Mouse (Mus musculus): ENCODE data around the gene Drd3.

Gene Drd3

GRCm38 (mm10) chr16:43801137-43801536, 47.3 kb downstream of the Drd3 start:
- DNase-seq (ENCODE audit: low read depth, low spot score), result no peak

- peak; percentile 88 for DNase-seq (ENCODE audit: low read depth, low spot score)
These were observed 48.0 kb downstream of the Drd3 start for GRCm38 (mm10) chr16:43801791-43802307.

GRCm38 (mm10) chr16:43802466-43802865, 48.6 kb downstream of the Drd3 start:
- DNase-seq (ENCODE audit: low read depth, low spot score), result peak; percentile 8

- DNase-seq (ENCODE audit: low read depth, low spot score), result no peak
These were observed 50.5 kb downstream of the Drd3 start for GRCm38 (mm10) chr16:43804364-43804763.

GRCm38 (mm10) chr16:43807048-43807447, 53.2 kb downstream of the Drd3 start:
- DNase-seq (ENCODE audit: low read depth, low spot score), result no peak

- no peak for DNase-seq (ENCODE audit: low read depth, low spot score)
These were observed 55.6 kb downstream of the Drd3 start for GRCm38 (mm10) chr16:43809429-43809828.

GRCm38 (mm10) chr16:43811402-43811801, 57.6 kb downstream of the Drd3 start:
- DNase-seq (ENCODE audit: low read depth, low spot score), result no peak

- DNase-seq (ENCODE audit: low read depth, low spot score), result no peak
These were observed 60.8 kb downstream of the Drd3 start for GRCm38 (mm10) chr16:43814644-43815043.

- DNase-seq (ENCODE audit: low read depth, low spot score), result no peak
These were observed 62.5 kb downstream of the Drd3 start for GRCm38 (mm10) chr16:43816321-43816720.

- DNase-seq (ENCODE audit: low read depth, low spot score), result no peak
These were observed 64.6 kb downstream of the Drd3 start for GRCm38 (mm10) chr16:43818404-43818803.

GRCm38 (mm10) chr16:43827492-43827891, 73.7 kb downstream of the Drd3 start:
- no peak for DNase-seq (ENCODE audit: low read depth, low spot score)

GRCm38 (mm10) chr16:43831957-43832356, 78.1 kb downstream of the Drd3 start:
- no peak for DNase-seq (ENCODE audit: low read depth, low spot score)

GRCm38 (mm10) chr16:43841236-43841635, 87.4 kb downstream of the Drd3 start:
- no peak for DNase-seq (ENCODE audit: low read depth, low spot score)

GRCm38 (mm10) chr16:43849839-43850238, 96.0 kb downstream of the Drd3 start:
- DNase-seq (ENCODE audit: low read depth, low spot score), result no peak

- DNase-seq (ENCODE audit: low read depth, low spot score), result no peak
These were observed 105.2 kb downstream of the Drd3 start for GRCm38 (mm10) chr16:43858941-43859476.

- no peak for DNase-seq (ENCODE audit: low read depth, low spot score)
These were observed 106.8 kb downstream of the Drd3 start for GRCm38 (mm10) chr16:43860624-43861023.

- DNase-seq (ENCODE audit: low read depth, low spot score), result no peak
These were observed 116.0 kb downstream of the Drd3 start for GRCm38 (mm10) chr16:43869805-43870204.

GRCm38 (mm10) chr16:43871419-43871818, 117.6 kb downstream of the Drd3 start:
- DNase-seq (ENCODE audit: low read depth, low spot score), result no peak

Measured in CD4-positive, CD25-positive, alpha-beta regulatory T cell, adult 2 months (primary cell).